Comparison of ENCODE assay signal across 10 mouse cellular contexts in the genomic region with DNA sequence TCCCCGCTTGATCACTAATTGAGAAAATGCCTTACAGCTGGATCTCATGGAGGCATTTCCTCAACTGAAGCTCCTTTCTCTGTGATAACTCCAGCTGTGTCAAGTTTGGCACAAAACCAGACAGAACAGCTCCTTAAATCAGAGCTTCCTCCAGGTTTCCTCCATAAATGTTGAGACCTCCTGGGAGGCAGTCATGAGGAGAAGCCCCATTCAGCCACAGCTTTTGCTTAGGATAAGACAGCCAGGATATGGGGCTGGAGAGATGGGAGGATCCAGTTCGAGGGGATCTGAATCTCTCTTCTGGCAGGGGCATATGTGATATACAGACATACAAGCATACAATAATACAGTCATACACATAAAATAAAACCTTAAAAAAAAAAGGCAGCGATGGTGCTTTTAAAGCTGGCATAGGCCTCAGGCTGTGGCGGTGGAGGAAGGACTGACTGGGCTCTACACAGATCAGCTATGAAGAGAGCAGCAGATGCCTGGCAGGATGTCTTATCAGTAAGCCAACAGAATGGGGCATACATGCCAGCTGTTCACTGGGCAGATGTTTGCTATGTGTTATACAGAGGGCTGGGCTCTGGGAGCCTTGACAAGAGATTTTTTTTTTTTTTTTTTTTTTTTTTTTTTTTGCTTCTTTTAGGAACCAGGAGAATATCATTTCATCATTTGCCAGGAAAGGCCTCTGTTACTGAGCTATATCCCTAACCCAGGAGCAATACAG. TPM values are rescaled to one million over a fixed set of nuclear protein-coding genes. Genes with fewer than 3 reads are reported as not detected.
DNase-seq lines count a peak whose midpoint lies in the region; ATAC-seq lines count a peak whose summit lies in the region.
"Had no signal": no experiment of that assay in that cellular context is flagged by ENCODE, and none has a peak within 500 bp of the region (broad histone marks: within the 10 kb centered on the region; RNA-seq: fewer than 3 reads in every experiment).

No protein-coding gene starts in this region.

- H3K4me1 ChIP-seq in limb, embryonic 13.5 days = peaks cover 33% of the 10 kb centered on the region
- peaks cover 37% of the 10 kb centered on the region for H3K4me1 ChIP-seq in limb, embryonic 10.5 days
- H3K4me1 ChIP-seq in neural tube, embryonic 15.5 days = peaks cover 26% of the 10 kb centered on the region

- H3K9me3 ChIP-seq in limb, embryonic 13.5 days = no peaks in the 10 kb centered on the region
- H3K9me3 ChIP-seq in limb, embryonic 10.5 days (replicated peaks) = no peaks in the 10 kb centered on the region
- H3K9me3 ChIP-seq in neural tube, embryonic 15.5 days (replicated peaks) = no peaks in the 10 kb centered on the region
- H3K9me3 ChIP-seq: limb, embryonic 12.5 days; midbrain, embryonic 12.5 days had no signal

- no peak overlapping the region for H3K4me2 ChIP-seq in limb, embryonic 13.5 days (replicated peaks)
- H3K4me2 ChIP-seq in neural tube, embryonic 15.5 days = no peak overlapping the region
- H3K4me2 ChIP-seq: limb, embryonic 12.5 days; midbrain, embryonic 12.5 days had no signal

- H3K36me3 ChIP-seq in limb, embryonic 13.5 days = no peaks in the 10 kb centered on the region
- H3K36me3 ChIP-seq in limb, embryonic 10.5 days = no peaks in the 10 kb centered on the region
- H3K36me3 ChIP-seq in neural tube, embryonic 15.5 days = no peaks in the 10 kb centered on the region
- H3K36me3 ChIP-seq: limb, embryonic 12.5 days; midbrain, embryonic 12.5 days had no signal

- H3K4me3 ChIP-seq in limb, embryonic 13.5 days = no peak overlapping the region
- no peak overlapping the region for H3K4me3 ChIP-seq in limb, embryonic 10.5 days
- H3K4me3 ChIP-seq in neural tube, embryonic 15.5 days (replicated peaks) = no peak overlapping the region
- H3K4me3 ChIP-seq: heart, adult 2 months; limb, embryonic 12.5 days; midbrain, embryonic 12.5 days had no signal

- peak; percentile 62; the same call in 1 of the 2 replicates for ATAC-seq in limb, embryonic 13.5 days (ENCODE audit: low FRiP score, low read depth)
- peak; percentile 40 to 69; a peak in 1 of 4 replicates for ATAC-seq in hematopoietic stem cell, adult 5-6 weeks (replicated peaks in 1 of 2; ENCODE audit: insufficient read depth in 1 of 2, low FRiP score in 2 of 2, low TSS enrichment in 1 of 2, low read depth in 1 of 2, poor library complexity in 2 of 2, severe bottlenecking in 2 of 2)
- peak; percentile 57; the same call in 1 of the 2 replicates for ATAC-seq in neural tube, embryonic 15.5 days (ENCODE audit: low FRiP score)

- intact Hi-C loops in heart, postnatal 36 days (cut with DNase I) = no loop called here

- H3K9ac ChIP-seq in limb, embryonic 13.5 days = no peak overlapping the region
- H3K9ac ChIP-seq in neural tube, embryonic 15.5 days (replicated peaks) = no peak overlapping the region
- H3K9ac ChIP-seq: limb, embryonic 12.5 days; midbrain, embryonic 12.5 days had no signal

- H3K27me3 ChIP-seq in limb, embryonic 13.5 days = no peaks in the 10 kb centered on the region; the same call in 1 of the 2 replicates
- no peaks in the 10 kb centered on the region for H3K27me3 ChIP-seq in limb, embryonic 10.5 days (ENCODE audit: low read depth, poor library complexity, severe bottlenecking)
- no peaks in the 10 kb centered on the region for H3K27me3 ChIP-seq in neural tube, embryonic 15.5 days (replicated peaks)
- H3K27me3 ChIP-seq: limb, embryonic 12.5 days; midbrain, embryonic 12.5 days had no signal

- H3K27ac ChIP-seq in limb, embryonic 13.5 days = no peak overlapping the region
- no peak overlapping the region; the same call in 1 of the 2 replicates for H3K27ac ChIP-seq in limb, embryonic 10.5 days
- no peak overlapping the region for H3K27ac ChIP-seq in neural tube, embryonic 15.5 days (replicated peaks)
- H3K27ac ChIP-seq: heart, adult 2 months; midbrain, embryonic 12.5 days had no signal

- DNase-seq in limb, embryonic 10.5 days (ENCODE audit: low spot score) = no peak
- peak; percentile 26 for DNase-seq in MEL-GATA-1-ER (ENCODE audit: extremely low read depth, low read depth)
- DNase-seq in heart, postnatal 36 days = no peak
- no peak for DNase-seq in cerebellum, postnatal 14 days
- DNase-seq: heart, adult 2 months had no signal

- WGBS in limb, embryonic 13.5 days = 45% methylated on average over 4 of the region's 4 CpGs
- WGBS in limb, embryonic 10.5 days = 69% methylated on average over 4 of the region's 4 CpGs
- WGBS in neural tube, embryonic 15.5 days = 48% methylated on average over 4 of the region's 4 CpGs

RNA-seq across cellular contexts. Expression of a gene that starts 25.0 kb away (rescaled TPM):
- not detected in 2 replicates for polyA plus RNA-seq in limb, embryonic 13.5 days (2015; fragmentation: Nextera tagmentation; extraction: Ambion mirVana)
- 0.20 TPM in 1 of 2 replicates, not detected in the other for polyA plus RNA-seq in limb, embryonic 10.5 days (2016; fragmentation: Nextera tagmentation; extraction: Ambion mirVana)
- total RNA-seq in hematopoietic stem cell, adult 5-6 weeks (2017) = not detected in 2 replicates
- polyA plus RNA-seq in neural tube, embryonic 15.5 days (2015; fragmentation: Nextera tagmentation; extraction: Ambion mirVana) = 0.87 and 1.2 TPM in 2 replicates
- total RNA-seq in heart, postnatal 36 days (2021) = not detected
- total RNA-seq: heart, adult 2 months had no signal
- polyA plus RNA-seq: limb, embryonic 12.5 days had no signal

RNA-seq across cellular contexts. Expression of a gene that starts 27.4 kb away (rescaled TPM):
- 0.66 and 1.0 TPM in 2 replicates for polyA plus RNA-seq in limb, embryonic 13.5 days (2015; fragmentation: Nextera tagmentation; extraction: Ambion mirVana)
- 0.28 and 0.40 TPM in 2 replicates for polyA plus RNA-seq in limb, embryonic 10.5 days (2016; fragmentation: Nextera tagmentation; extraction: Ambion mirVana)
- 0.30 and 1.3 TPM in 2 replicates for total RNA-seq in hematopoietic stem cell, adult 5-6 weeks (2017)
- 12.1 and 15.8 TPM in 2 replicates for polyA plus RNA-seq in neural tube, embryonic 15.5 days (2015; fragmentation: Nextera tagmentation; extraction: Ambion mirVana)
- total RNA-seq in heart, postnatal 36 days (2021) = not detected

RNA-seq across cellular contexts. Expression of a gene that starts 53.4 kb away (rescaled TPM):
- polyA plus RNA-seq in limb, embryonic 13.5 days (2015; fragmentation: Nextera tagmentation; extraction: Ambion mirVana) = 46.4 and 47.8 TPM in 2 replicates
- 25.2 and 34.9 TPM in 2 replicates for polyA plus RNA-seq in limb, embryonic 10.5 days (2016; fragmentation: Nextera tagmentation; extraction: Ambion mirVana)
- total RNA-seq in hematopoietic stem cell, adult 5-6 weeks (2017) = 47.4 and 56.6 TPM in 2 replicates
- 46.3 and 47.5 TPM in 2 replicates for polyA plus RNA-seq in neural tube, embryonic 15.5 days (2015; fragmentation: Nextera tagmentation; extraction: Ambion mirVana)
- 10 to 100 TPM; 27.0 to 29.9 TPM for total RNA-seq in heart, postnatal 36 days (2021)
